Mouse (Mus musculus): Measurements from ENCODE around the gene Fhl2.

- TF ChIP-seq MAX (IDR thresholded peaks at IDR 0.05) (no peak), CTCF (IDR thresholded peaks at IDR 0.05; ENCODE audit: control insufficient read depth, insufficient read depth, insufficient read length) (no peak), MYOD1 (IDR thresholded peaks at IDR 0.05; ENCODE audit: control insufficient read depth, insufficient read length, low read depth) (no peak), USF1 (IDR thresholded peaks at IDR 0.05; ENCODE audit: low read depth) (no peak)
Observed at GRCm38 (mm10) chr1:43124726-43125125, 72.1 kb downstream of the Fhl2 start.

Data from C2C12 (cell line).